Mouse (Mus musculus): ENCODE data around the gene Upf2. TPM values are rescaled to one million over a fixed set of nuclear protein-coding genes. Genes with fewer than 3 reads are reported as not detected.
A peak's percentile ranks its signal among the peaks of the same experiment; 100 is the strongest.
"Not testable (repeated sequence)": the region's sequence is repeated elsewhere in the genome, so short reads cannot be mapped to it uniquely, and the experiment has no call there.

Upf2 gene
- polyA plus RNA-seq, 1 experiment from 2014 or later, result 4.9 TPM

GRCm38 (mm10) chr2:5943071-5943470, 8.2 kb upstream of the Upf2 start:
- Histone ChIP-seq H3K4me3 (ENCODE audit: low read depth, low read length) (peak overlapping the region; percentile 58), H3K27ac (replicated peaks) (no peak overlapping the region), H3K4me1 (replicated peaks; ENCODE audit: control insufficient read depth, insufficient read depth) (no peaks in the 10 kb centered on the region), H3K27me3 (ENCODE audit: control insufficient read depth, insufficient read depth, low read length) (no peaks in the 10 kb centered on the region), H3K9ac (ENCODE audit: low read length) (peak overlapping the region; percentile 74; the same call in 1 of the 2 replicates), H3K36me3 (ENCODE audit: control insufficient read depth, insufficient read depth, low read length) (no peaks in the 10 kb centered on the region), H3K9me3 (ENCODE audit: control insufficient read depth, low read length) (no peaks in the 10 kb centered on the region), H3K4me2 (replicated peaks; ENCODE audit: low read depth) (peak overlapping the region; percentile 88)
- ATAC-seq (ENCODE audit: low FRiP score, low TSS enrichment) (no peak), DNase-seq (ENCODE audit: low spot score) (no peak)
- 38% methylated on average over 4 of the region's 4 CpGs for WGBS
- TF ChIP-seq EP300 (optimal IDR thresholded peaks at IDR 0.05) (no peak), CTCF (IDR thresholded peaks at IDR 0.05; ENCODE audit: low read depth) (no peak)

GRCm38 (mm10) chr2:5945629-5946028, 5.6 kb upstream of the Upf2 start:
- no peaks in the 10 kb centered on the region for H3K4me1 ChIP-seq (replicated peaks; ENCODE audit: control insufficient read depth, insufficient read depth)
- H3K9me3 ChIP-seq (ENCODE audit: control insufficient read depth, low read length), result no peaks in the 10 kb centered on the region
- no peaks in the 10 kb centered on the region for H3K36me3 ChIP-seq (ENCODE audit: control insufficient read depth, insufficient read depth, low read length)
- no peak overlapping the region for H3K9ac ChIP-seq (ENCODE audit: low read length)
- no peak overlapping the region for H3K4me2 ChIP-seq (replicated peaks; ENCODE audit: low read depth)
- DNase-seq (ENCODE audit: low spot score), result no peak
- H3K27ac ChIP-seq (replicated peaks), result no peak overlapping the region
- no peak for ATAC-seq (ENCODE audit: low FRiP score, low TSS enrichment)
- H3K27me3 ChIP-seq (ENCODE audit: control insufficient read depth, insufficient read depth, low read length), result no peaks in the 10 kb centered on the region
- no peak overlapping the region for H3K4me3 ChIP-seq (ENCODE audit: low read depth, low read length)
- TF ChIP-seq EP300 (optimal IDR thresholded peaks at IDR 0.05) (no peak), CTCF (IDR thresholded peaks at IDR 0.05; ENCODE audit: low read depth) (no peak)
- WGBS, result 93% methylated on average over 1 of the region's 1 CpGs

GRCm38 (mm10) chr2:5946876-5947275, 4.4 kb upstream of the Upf2 start:
- H3K9ac ChIP-seq (ENCODE audit: low read length), result no peak overlapping the region
- WGBS, result 78% methylated on average over 3 of the region's 3 CpGs
- H3K9me3 ChIP-seq (ENCODE audit: control insufficient read depth, low read length), result no peaks in the 10 kb centered on the region
- H3K4me2 ChIP-seq (replicated peaks; ENCODE audit: low read depth), result no peak overlapping the region
- no peak overlapping the region for H3K27ac ChIP-seq (replicated peaks)
- H3K4me3 ChIP-seq (ENCODE audit: low read depth, low read length), result no peak overlapping the region
- DNase-seq (ENCODE audit: low spot score), result no peak
- no peaks in the 10 kb centered on the region for H3K36me3 ChIP-seq (ENCODE audit: control insufficient read depth, insufficient read depth, low read length)
- no peaks in the 10 kb centered on the region for H3K4me1 ChIP-seq (replicated peaks; ENCODE audit: control insufficient read depth, insufficient read depth)
- H3K27me3 ChIP-seq (ENCODE audit: control insufficient read depth, insufficient read depth, low read length), result no peaks in the 10 kb centered on the region
- no peak for ATAC-seq (ENCODE audit: low FRiP score, low TSS enrichment)
- TF ChIP-seq EP300 (optimal IDR thresholded peaks at IDR 0.05) (no peak), CTCF (IDR thresholded peaks at IDR 0.05; ENCODE audit: low read depth) (no peak)

DNA sequence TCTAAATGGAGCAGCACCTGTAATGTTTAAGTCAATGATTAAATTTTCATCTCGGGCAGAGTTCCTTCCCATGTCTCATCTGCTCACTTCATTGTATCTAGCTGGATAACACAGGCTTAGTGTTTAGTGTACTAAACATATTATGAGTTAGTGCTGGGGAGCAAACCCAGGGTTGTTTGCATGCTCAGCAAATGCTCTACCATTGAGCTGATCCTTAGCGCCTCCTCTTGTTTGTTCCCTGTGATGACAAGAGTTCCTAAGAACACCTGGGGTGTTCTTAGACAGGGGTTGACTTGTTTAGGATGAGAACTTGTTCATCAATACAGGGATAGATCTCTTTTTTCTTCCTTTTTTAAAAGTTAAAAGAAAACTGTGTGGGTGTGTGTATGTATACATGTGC, 2.3 kb upstream of the Upf2 start:
- DNase-seq (ENCODE audit: low spot score) (no peak), ATAC-seq (ENCODE audit: low FRiP score, low TSS enrichment) (no peak)
- Histone ChIP-seq H3K36me3 (ENCODE audit: control insufficient read depth, insufficient read depth, low read length) (no peaks in the 10 kb centered on the region), H3K9ac (ENCODE audit: low read length) (no peak overlapping the region), H3K4me1 (replicated peaks; ENCODE audit: control insufficient read depth, insufficient read depth) (no peaks in the 10 kb centered on the region), H3K9me3 (ENCODE audit: control insufficient read depth, low read length) (no peaks in the 10 kb centered on the region), H3K27me3 (ENCODE audit: control insufficient read depth, insufficient read depth, low read length) (no peaks in the 10 kb centered on the region), H3K4me3 (ENCODE audit: low read depth, low read length) (no peak overlapping the region), H3K27ac (replicated peaks) (no peak overlapping the region), H3K4me2 (replicated peaks; ENCODE audit: low read depth) (no peak overlapping the region)
- no peak for TF ChIP-seq CTCF (IDR thresholded peaks at IDR 0.05; ENCODE audit: low read depth)
- TF ChIP-seq EP300 (optimal IDR thresholded peaks at IDR 0.05), result no peak
- 89% methylated on average over 2 of the region's 2 CpGs for WGBS

DNA sequence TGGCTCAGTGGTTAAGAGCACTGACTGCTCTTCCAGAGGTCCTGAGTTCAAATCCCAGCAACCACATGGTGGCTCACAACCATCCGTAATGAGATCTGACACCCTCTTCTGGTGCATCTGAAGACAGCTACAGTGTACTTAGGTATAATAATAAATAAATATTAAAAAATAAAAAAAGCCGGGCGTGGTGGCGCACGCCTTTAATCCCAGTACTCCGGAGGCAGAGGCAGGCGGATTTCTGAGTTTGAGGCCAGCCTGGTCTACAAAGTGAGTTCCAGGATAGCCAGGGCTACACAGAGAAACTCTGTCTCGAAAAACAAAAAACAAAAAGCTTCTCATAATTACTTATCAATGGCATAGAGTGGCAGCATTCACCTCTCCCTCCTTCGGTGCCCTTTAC, 1.4 kb upstream of the Upf2 start:
- H3K9ac ChIP-seq (ENCODE audit: low read length); DNase-seq (ENCODE audit: low spot score); H3K4me1 ChIP-seq (replicated peaks; ENCODE audit: control insufficient read depth, insufficient read depth); H3K27me3 ChIP-seq (ENCODE audit: control insufficient read depth, insufficient read depth, low read length); H3K36me3 ChIP-seq (ENCODE audit: control insufficient read depth, insufficient read depth, low read length); H3K9me3 ChIP-seq (ENCODE audit: control insufficient read depth, low read length); H3K4me3 ChIP-seq (ENCODE audit: low read depth, low read length); ATAC-seq (ENCODE audit: low FRiP score, low TSS enrichment): not testable (repeated sequence)
- WGBS, result 91% methylated on average over 9 of the region's 9 CpGs
- H3K27ac ChIP-seq (replicated peaks), result peak overlapping the region; percentile 92; the same call in 1 of the 2 replicates
- peak overlapping the region; percentile 62 for H3K4me2 ChIP-seq (replicated peaks; ENCODE audit: low read depth)

DNA sequence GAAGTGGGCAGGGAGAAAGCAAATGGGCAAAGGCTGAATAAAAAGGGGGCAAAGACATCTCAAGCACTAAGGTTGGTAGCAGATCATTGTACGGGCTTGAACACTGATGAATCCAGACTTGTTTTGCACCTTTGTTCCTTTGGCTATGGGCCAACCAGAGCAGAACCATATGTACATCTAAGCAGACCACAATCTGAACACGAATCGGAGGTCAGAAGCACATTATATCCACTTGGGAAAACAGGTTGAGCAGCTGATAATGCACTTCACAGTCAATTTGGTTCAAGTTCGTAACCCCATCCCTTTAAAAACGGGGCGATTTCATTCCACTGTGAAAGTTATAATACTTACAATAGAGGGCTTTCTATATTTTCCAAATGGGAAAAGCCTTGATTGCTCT, 964 bp upstream of the Upf2 start:
- peak overlapping the region; percentile 92 for H3K27ac ChIP-seq (replicated peaks)
- WGBS, result 7% methylated on average over 6 of the region's 6 CpGs
- peak overlapping the region; percentile 70 for H3K9ac ChIP-seq (ENCODE audit: low read length)
- peak; percentile 33; the same call in 1 of the 2 replicates for ATAC-seq (ENCODE audit: low FRiP score, low TSS enrichment)
- H3K9me3 ChIP-seq (ENCODE audit: control insufficient read depth, low read length), result no peaks in the 10 kb centered on the region
- no peaks in the 10 kb centered on the region for H3K36me3 ChIP-seq (ENCODE audit: control insufficient read depth, insufficient read depth, low read length)
- TF ChIP-seq CTCF (IDR thresholded peaks at IDR 0.05; ENCODE audit: low read depth) (no peak), EP300 (optimal IDR thresholded peaks at IDR 0.05) (no peak)
- DNase-seq (ENCODE audit: low spot score), result peak; percentile 45
- peak overlapping the region; percentile 99 for H3K4me3 ChIP-seq (ENCODE audit: low read depth, low read length)
- peak overlapping the region; percentile 62 for H3K4me2 ChIP-seq (replicated peaks; ENCODE audit: low read depth)
- no peaks in the 10 kb centered on the region for H3K4me1 ChIP-seq (replicated peaks; ENCODE audit: control insufficient read depth, insufficient read depth)
- no peaks in the 10 kb centered on the region for H3K27me3 ChIP-seq (ENCODE audit: control insufficient read depth, insufficient read depth, low read length)

All from stomach, postnatal 0 days (tissue).